Mouse (Mus musculus) forebrain, embryonic 11.5 days (tissue): ENCODE data around the gene Tmem242. TPM values are rescaled to one million over a fixed set of nuclear protein-coding genes. Genes with fewer than 3 reads are reported as not detected.

Experiments used
- ATAC-seq: fragments of 200-750 bp; cut with Nextera tagmentation; replicated peaks from 2 replicates; pipeline ENCODE4 v1.8.0; 2017; ENCODE audit warnings: moderate TSS enrichment; ENCODE audit not compliant: low FRiP score
- DNase-seq: peaks from one replicate; pipeline ENCODE4 v3.0.0-alpha.2; 2017; ENCODE audit warnings: low spot score
- H3K27ac ChIP-seq: fragments of 300-500 bp; sonication (generic); 2 replicates; pipeline ENCODE4 v1.5.1; 2014; ENCODE audit warnings: low read depth, low read length
- H3K27me3 ChIP-seq: fragments of 300-500 bp; sonication (generic); 2 replicates; pipeline ENCODE4 v1.6.1; 2014; ENCODE audit warnings: mild to moderate bottlenecking, low read length, mixed read lengths; ENCODE audit not compliant: control insufficient read depth, insufficient read depth
- H3K36me3 ChIP-seq: fragments of 300-500 bp; sonication (generic); 2 replicates; pipeline ENCODE4 v1.6.1; 2014; ENCODE audit warnings: mild to moderate bottlenecking, low read length, moderate library complexity, mixed read lengths; ENCODE audit not compliant: control insufficient read depth, insufficient read depth
- H3K4me1 ChIP-seq: fragments of 300-500 bp; sonication (generic); replicated peaks from 2 replicates; pipeline ENCODE4 v1.6.1; 2014; ENCODE audit warnings: low read length, mixed read lengths; ENCODE audit not compliant: control insufficient read depth, insufficient read depth
- H3K4me2 ChIP-seq: fragments of 300-500 bp; sonication (generic); 2 replicates; pipeline ENCODE4 v1.6.1; 2014; ENCODE audit warnings: low read depth, mild to moderate bottlenecking, low read length, moderate library complexity, mixed read lengths; ENCODE audit not compliant: severe bottlenecking
- H3K4me3 ChIP-seq: fragments of 300-500 bp; sonication (generic); 2 replicates; pipeline ENCODE4 v1.5.1; 2014; ENCODE audit warnings: low read depth, low read length
- H3K9ac ChIP-seq: fragments of 300-500 bp; sonication (generic); 2 replicates; pipeline ENCODE4 v1.6.1; 2014; ENCODE audit warnings: low read length
- H3K9me3 ChIP-seq: fragments of 300-500 bp; sonication (generic); 2 replicates; pipeline ENCODE4 v1.6.1; 2016; ENCODE audit warnings: low read length, mixed read lengths; ENCODE audit not compliant: control insufficient read depth
- WGBS: fragments of 180-500 bp; shearing (Covaris S2); extraction: QIAGEN DNeasy Blood & Tissue Kit; methylation state at CpG from one replicate; pipeline ENCODE4 v1.1.7; 2014; 5-methylcytosine and 5-hydroxymethylcytosine counted together
- microRNA-seq: library from miRNA; unstranded; fragments of <30 nt; microRNA quantifications from one replicate; pipeline ENCODE4, GENCODE M21; 2016; ENCODE audit not compliant: insufficient number of aligned reads
- polyA plus RNA-seq: library from polyadenylated mRNA; unstranded; fragments of >200 nt; fragmentation: Nextera tagmentation; extraction: Ambion mirVana; gene quantifications from 2 replicates; pipeline ENCODE4 v1.2.1, GENCODE M21; 2014

The Tmem242 gene
- polyA plus RNA-seq, 1 experiment from 2014 or later = 140 TPM

- H3K4me3 ChIP-seq = no peak overlapping the region
- H3K9ac ChIP-seq = no peak overlapping the region
- H3K36me3 ChIP-seq = no peaks in the 10 kb centered on the region
- no peaks in the 10 kb centered on the region for H3K4me1 ChIP-seq
- H3K27ac ChIP-seq = no peak overlapping the region
- no peaks in the 10 kb centered on the region for H3K9me3 ChIP-seq
- no peaks in the 10 kb centered on the region for H3K27me3 ChIP-seq
- H3K4me2 ChIP-seq = no peak overlapping the region
- 32% methylated on average over 7 of the region's 7 CpGs for WGBS
- peak; percentile 62 for DNase-seq
- ATAC-seq = no peak
Observed at GRCm38 (mm10) chr17:5377930-5378310, 62.1 kb downstream of the Tmem242 start.

DNA sequence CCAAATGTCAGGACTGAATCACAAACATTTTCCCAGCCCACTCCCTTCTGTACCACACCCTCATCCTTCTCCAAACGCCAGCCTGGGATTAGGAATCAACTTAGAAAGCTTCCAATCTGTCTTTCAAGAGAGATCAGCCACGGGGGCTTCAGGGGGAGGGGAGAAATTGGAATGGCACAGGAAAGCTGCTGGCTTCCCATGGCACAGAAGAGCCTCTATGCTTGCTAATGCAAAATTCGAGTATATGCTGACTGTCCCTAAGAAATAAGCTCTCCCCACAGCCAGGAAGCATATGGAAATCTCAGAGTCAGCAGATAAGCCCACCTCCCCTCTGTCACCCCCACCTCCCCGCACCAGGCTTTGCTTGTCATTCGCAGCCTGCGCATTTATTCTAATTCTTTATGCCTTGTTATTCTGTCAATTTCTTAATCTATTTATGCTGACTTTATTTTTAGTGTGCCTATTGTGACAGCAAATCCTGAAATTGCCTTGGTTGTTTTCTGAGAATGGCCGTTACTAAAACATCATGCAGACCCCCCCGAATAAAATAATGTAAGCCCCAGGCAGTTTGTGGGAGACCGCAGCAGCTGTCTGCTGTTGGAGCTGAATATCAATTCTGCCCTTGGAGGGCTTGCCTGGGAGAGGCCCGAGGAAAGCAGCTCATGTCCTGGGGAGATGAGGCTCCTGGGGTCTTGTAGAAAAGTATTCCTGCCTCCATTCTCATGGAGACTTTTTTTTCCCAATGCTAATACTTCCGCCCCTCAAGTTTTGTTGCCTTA, 62.7 kb downstream of the Tmem242 start:
- DNase-seq (no peak), ATAC-seq (no peak)
- H3K27me3 ChIP-seq = no peaks in the 10 kb centered on the region
- H3K27ac ChIP-seq = no peak overlapping the region
- H3K4me1 ChIP-seq = no peaks in the 10 kb centered on the region
- H3K4me3 ChIP-seq = no peak overlapping the region
- H3K9me3 ChIP-seq = no peaks in the 10 kb centered on the region
- H3K36me3 ChIP-seq = no peaks in the 10 kb centered on the region
- WGBS = 37% methylated on average over 11 of the region's 11 CpGs
- H3K9ac ChIP-seq = no peak overlapping the region
- H3K4me2 ChIP-seq = no peak overlapping the region

GRCm38 (mm10) chr17:5372951-5373350, 67.1 kb downstream of the Tmem242 start:
- Histone ChIP-seq H3K9me3 (no peaks in the 10 kb centered on the region), H3K27me3 (no peaks in the 10 kb centered on the region), H3K4me3 (no peak overlapping the region), H3K4me1 (no peaks in the 10 kb centered on the region), H3K4me2 (no peak overlapping the region), H3K27ac (no peak overlapping the region), H3K9ac (no peak overlapping the region), H3K36me3 (no peaks in the 10 kb centered on the region)
- ATAC-seq (no peak), DNase-seq (no peak)
- 87% methylated on average over 8 of the region's 8 CpGs for WGBS

- no peaks in the 10 kb centered on the region for H3K4me1 ChIP-seq
- H3K27me3 ChIP-seq = no peaks in the 10 kb centered on the region
- ATAC-seq (no peak), DNase-seq (no peak)
- no peak overlapping the region for H3K4me2 ChIP-seq
- no peak overlapping the region for H3K9ac ChIP-seq
- 73% methylated on average over 7 of the region's 7 CpGs for WGBS
- no peak overlapping the region for H3K27ac ChIP-seq
- H3K36me3 ChIP-seq = no peaks in the 10 kb centered on the region
- H3K9me3 ChIP-seq = no peaks in the 10 kb centered on the region
- H3K4me3 ChIP-seq = no peak overlapping the region
Observed at GRCm38 (mm10) chr17:5371521-5371920, 68.5 kb downstream of the Tmem242 start.

DNA sequence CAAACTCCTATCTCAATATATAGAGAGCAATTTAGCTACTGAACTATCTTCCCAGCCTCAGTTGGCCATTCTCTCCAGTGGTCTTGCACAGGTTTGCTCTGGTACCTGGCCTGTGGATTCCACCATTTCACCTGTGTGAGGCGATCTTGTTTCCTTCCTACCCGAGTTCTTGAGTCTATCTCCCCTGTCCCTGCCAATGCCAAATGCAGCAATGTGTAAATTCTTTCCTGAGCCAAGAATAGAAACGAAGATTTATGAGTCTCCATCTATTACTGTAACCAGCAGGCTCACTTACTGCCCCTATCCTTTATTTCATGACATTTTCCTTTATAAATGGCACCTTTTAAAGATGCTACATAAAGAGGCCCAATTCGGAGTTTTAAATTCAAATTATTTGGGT, 69.0 kb downstream of the Tmem242 start:
- no peaks in the 10 kb centered on the region for H3K9me3 ChIP-seq
- DNase-seq (no peak), ATAC-seq (no peak)
- no peak overlapping the region for H3K4me3 ChIP-seq
- H3K4me1 ChIP-seq = no peaks in the 10 kb centered on the region
- 78% methylated on average over 4 of the region's 4 CpGs for WGBS
- H3K36me3 ChIP-seq = no peaks in the 10 kb centered on the region
- H3K27me3 ChIP-seq = no peaks in the 10 kb centered on the region
- no peak overlapping the region for H3K27ac ChIP-seq
- no peak overlapping the region for H3K4me2 ChIP-seq
- H3K9ac ChIP-seq = no peak overlapping the region

- Histone ChIP-seq H3K9ac (no peak overlapping the region), H3K27me3 (no peaks in the 10 kb centered on the region), H3K4me3 (no peak overlapping the region), H3K36me3 (no peaks in the 10 kb centered on the region), H3K27ac (no peak overlapping the region), H3K4me1 (no peaks in the 10 kb centered on the region), H3K4me2 (no peak overlapping the region), H3K9me3 (no peaks in the 10 kb centered on the region)
- WGBS = 83% methylated on average over 8 of the region's 8 CpGs
- DNase-seq (peak; percentile 37), ATAC-seq (no peak)
Observed at GRCm38 (mm10) chr17:5365992-5366398, 74.1 kb downstream of the Tmem242 start.

Small RNA genes lying within 50 kb of the gene (microRNA-seq; reads per million reads assigned to microRNA genes)
- gene Gm22475 = not detected

Other genes with a start within 250 kb of the Tmem242 start
- gene Ldhal6b, start 21.5 kb downstream of the Tmem242 start, polyA plus RNA-seq = not detected in 2 replicates
- 2.3 and 2.4 TPM in 2 replicates for gene Zdhhc14, start 52.3 kb upstream of the Tmem242 start, polyA plus RNA-seq